Mouse (Mus musculus): Measurements from ENCODE around the gene Mxd3.

Mxd3 gene

DNA sequence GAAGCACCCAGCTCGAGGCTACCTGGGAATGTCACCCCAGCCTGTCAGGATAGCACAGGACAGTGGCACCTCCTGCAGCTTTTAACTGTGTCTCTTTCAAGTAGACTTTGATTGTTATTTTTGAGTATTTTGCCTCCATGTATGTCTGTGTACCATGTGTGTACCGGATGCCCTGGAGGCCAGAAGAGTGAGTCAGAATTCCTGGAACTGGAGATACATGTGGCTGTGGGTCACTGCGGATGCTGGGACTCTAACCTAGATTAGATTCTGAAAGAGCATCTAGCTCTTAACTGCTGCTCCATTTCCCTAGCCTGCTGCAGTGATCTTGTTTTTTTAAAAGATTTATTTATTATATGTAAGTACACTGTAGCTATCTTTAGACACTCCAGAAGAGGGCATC is 2.7 kb upstream of the Mxd3 start:
- no peak for DNase-seq (ENCODE audit: low spot score in 2 of 2)

- DNase-seq (ENCODE audit: low spot score in 2 of 2): no peak
Measured at GRCm38 (mm10) chr13:55330567-55331400, 1.2 kb upstream of the Mxd3 start.

DNA sequence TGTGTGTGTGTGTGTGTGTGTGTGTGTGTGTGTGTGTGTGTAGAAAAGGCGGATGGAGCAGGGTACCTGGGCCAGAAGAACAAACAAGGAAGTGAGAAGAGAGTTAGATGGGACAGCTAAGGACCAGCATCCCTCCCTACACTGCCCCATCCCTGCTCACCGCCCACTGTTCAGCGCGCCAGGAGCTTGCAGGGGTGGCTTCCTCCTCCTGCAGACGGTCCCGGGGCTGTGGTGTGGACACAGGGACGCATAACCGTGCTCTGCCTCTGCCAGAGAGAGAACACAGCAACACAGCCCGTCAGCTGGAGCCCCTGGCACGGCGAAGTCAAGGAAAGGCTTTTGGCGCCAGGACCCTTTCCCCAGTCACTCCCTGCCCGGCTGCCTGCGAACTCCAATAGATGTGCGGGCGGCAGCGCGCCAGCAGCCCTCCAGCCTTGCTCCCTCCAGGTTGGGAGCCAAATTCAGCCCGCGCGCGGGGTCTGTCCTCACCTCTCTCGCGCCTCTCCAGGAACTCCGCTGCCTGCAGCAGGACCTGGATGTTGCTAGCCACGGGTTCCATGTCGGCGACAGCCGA is 427 bp downstream of the Mxd3 start:
- DNase-seq (ENCODE audit: low spot score in 2 of 2): no peak

- no peak for DNase-seq (ENCODE audit: low spot score in 2 of 2)
Measured at GRCm38 (mm10) chr13:55328641-55329040, 982 bp downstream of the Mxd3 start.

DNA sequence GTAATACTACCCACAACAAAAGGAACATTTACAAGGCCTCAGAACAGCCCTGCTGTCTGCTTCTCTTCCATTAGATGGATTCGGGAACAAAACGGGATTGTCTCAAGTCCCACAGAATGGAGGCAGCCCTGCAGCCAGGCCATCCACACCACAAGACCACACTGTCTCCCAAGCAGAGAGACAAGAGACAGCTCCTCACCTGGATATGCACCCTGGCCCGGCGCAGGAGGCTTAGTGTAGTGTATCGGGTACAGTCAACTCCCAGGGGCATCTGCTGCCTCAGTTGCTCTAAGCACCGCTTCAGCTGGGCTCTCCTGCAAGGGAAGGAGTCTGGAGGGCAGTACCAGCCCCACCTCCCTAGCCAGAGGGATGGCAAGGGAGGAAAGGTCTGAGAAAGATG is 1.5 kb downstream of the Mxd3 start:
- DNase-seq (ENCODE audit: low spot score in 2 of 2): no peak

GRCm38 (mm10) chr13:55327633-55328032 is 2.0 kb downstream of the Mxd3 start:
- DNase-seq (ENCODE audit: low spot score in 2 of 2): peak; percentile 88 to 90

GRCm38 (mm10) chr13:55327169-55327568 is 2.5 kb downstream of the Mxd3 start:
- DNase-seq (ENCODE audit: low spot score in 2 of 2): no peak

DNA sequence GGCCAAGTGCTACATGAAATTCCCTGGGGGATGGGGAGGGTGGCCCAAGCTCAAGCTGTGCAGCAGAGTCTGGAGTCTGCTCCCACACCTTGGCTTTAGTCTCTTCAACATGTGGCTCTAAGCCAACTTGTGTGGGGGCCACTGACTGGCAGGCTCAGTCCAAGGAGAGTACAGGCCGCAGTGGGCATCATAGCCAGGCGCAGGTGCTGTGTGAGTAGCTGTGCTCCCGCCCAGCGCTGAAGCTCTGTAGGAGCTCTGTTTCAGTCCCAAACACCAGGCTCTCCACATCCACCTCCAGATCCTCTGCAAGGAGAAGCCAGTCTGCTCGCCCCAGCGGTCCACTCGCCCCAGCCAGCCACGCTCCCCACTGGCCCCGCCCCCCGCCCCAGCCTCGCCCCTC is 4.0 kb downstream of the Mxd3 start:
- DNase-seq (ENCODE audit: low spot score in 2 of 2): no peak

- DNase-seq (ENCODE audit: low spot score in 2 of 2): no peak
Measured at GRCm38 (mm10) chr13:55322130-55322825, 7.3 kb downstream of the Mxd3 start.

- peak; percentile 83 to 87 for DNase-seq (ENCODE audit: low spot score in 2 of 2)
Measured at GRCm38 (mm10) chr13:55321434-55322129, 8.0 kb downstream of the Mxd3 start, which contains the start of gene Rab24. Gene Rab24, minus strand, starts transcription at chr13:55321946.

GRCm38 (mm10) chr13:55319931-55320533 is 9.6 kb downstream of the Mxd3 start, which contains the start of gene Prelid1:
Gene Prelid1, plus strand, starts transcription at chr13:55320500.
- no peak for DNase-seq (ENCODE audit: low spot score in 2 of 2)

DNA sequence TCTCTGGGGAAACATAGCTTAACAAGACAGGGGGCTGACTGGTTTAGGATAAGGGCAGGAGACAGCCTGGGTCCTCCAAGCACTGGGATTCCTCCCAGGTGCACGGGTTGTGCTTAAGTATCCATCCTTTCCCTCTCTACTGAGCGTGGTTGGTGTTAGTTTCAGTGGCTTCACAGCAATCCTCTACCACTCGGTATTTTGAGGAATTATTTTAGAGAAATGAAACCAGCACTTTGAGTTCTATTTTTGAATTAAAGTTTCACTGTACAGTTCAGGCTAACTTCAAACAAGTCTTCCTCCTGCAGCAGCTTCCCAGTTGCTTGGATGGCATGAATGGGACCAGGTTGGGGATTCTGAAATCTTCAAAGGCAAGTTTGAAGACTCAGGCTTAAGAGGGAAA is 11.3 kb downstream of the Mxd3 start:
- no peak for DNase-seq (ENCODE audit: low spot score in 2 of 2)

DNA sequence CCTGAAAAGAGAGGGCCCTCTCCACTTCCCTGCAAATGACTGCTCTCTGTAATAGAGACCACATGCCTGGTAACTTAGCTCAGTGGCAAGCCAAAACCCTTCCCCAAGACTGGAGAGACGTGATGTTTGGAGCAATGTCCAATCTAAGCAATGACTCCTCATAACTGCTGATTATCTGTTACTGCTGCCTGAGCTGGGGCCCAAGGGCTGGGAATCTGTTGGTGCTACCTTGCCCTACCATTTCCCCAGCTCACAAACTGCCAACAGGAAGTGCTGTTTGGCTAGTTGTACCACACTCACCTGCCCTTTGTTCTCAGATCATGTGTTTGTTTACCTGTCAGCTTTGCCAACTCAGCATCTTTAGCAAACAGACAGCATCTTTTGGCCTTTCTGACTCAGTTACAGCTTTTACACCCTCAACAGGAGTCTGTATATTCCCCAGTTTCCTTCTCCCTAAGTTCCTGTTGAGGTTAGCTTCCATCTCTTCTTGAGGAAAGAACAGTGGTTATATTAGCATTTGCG is 14.7 kb downstream of the Mxd3 start:
- no peak for DNase-seq (ENCODE audit: low spot score in 2 of 2)

- DNase-seq (ENCODE audit: low spot score in 2 of 2): no peak
Measured at GRCm38 (mm10) chr13:55313051-55313450, 16.6 kb downstream of the Mxd3 start.

- no peak for DNase-seq (ENCODE audit: low spot score in 2 of 2)
Measured at GRCm38 (mm10) chr13:55312028-55312630, 17.5 kb downstream of the Mxd3 start.

GRCm38 (mm10) chr13:55300913-55301312 is 28.7 kb downstream of the Mxd3 start:
- DNase-seq (ENCODE audit: low spot score in 2 of 2): no peak

DNA sequence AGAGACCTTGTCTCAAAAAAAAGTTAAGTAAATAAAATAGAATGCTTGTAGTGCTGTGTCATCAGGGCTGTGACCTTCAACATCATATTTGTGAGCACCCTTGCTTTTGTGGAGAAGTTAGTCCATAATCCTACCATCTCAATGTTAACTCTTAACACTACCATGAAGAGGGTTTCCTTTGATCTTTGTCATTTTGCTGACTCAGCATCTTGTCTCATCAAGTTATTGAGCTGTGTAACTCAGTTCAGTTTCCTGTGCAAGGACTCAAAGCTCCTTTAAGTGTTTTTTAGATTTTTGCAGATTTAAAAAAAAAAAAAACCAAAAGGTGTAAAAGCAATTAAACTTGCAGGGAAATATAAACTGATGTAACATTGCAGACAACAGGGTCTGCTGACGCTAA is 32.9 kb downstream of the Mxd3 start:
- no peak for DNase-seq (ENCODE audit: low spot score in 2 of 2)

DNA sequence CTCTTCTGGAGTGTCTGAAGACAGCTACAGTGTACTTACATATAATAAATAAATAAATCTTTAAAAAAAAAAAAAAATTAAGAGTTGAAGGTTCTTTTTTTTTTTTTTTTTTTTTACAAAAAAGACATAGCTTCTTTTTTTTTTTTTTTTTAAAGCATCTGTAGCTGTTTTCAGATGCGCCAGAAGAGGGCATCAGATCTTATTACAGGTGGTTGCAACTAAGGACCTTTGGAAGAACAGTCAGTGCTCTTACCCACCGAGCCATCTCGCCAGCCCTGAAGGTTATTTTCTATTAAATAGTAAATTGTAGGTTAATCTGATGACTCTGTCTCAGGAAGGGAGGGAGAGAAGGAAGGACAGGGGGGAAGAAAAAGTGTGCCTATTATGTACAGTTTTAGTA is 40.8 kb downstream of the Mxd3 start:
- no peak for DNase-seq (ENCODE audit: low spot score in 2 of 2)

GRCm38 (mm10) chr13:55277646-55278045 is 52.0 kb downstream of the Mxd3 start:
- no peak for DNase-seq (ENCODE audit: low spot score in 2 of 2)

DNA sequence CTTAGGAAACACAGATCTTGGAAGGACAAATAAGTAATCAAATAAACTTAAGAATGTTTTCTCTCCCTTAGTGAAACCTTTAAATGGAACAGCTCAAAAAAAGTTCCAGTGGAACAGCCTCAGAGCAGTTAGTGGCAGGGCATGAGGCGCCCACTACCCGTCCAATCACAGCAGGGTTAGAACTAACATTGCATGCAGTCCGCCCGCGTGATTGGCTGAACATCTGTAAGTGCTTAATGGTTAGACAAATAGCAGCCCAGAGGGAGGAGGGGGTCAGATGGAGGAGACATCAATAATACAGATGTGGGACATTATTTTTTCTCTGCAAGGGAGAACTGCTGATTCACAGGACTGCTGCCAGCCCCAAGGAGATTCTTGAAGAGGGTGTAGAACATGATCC is 52.4 kb downstream of the Mxd3 start:
- DNase-seq (ENCODE audit: low spot score in 2 of 2): no peak
